Mouse (Mus musculus) bone marrow macrophage, adult 2 months (primary cell): Measurements from ENCODE around the gene Slc39a11. TPM values are rescaled to one million over a fixed set of nuclear protein-coding genes. Genes with fewer than 3 reads are reported as not detected.

Experiments used
- H3K27ac ChIP-seq: 2 replicates; pipeline ENCODE4 v1.5.1; 2012; ENCODE audit warnings: low read depth, low read length; ENCODE audit not compliant: insufficient read depth
- H3K4me1 ChIP-seq: 2 replicates; pipeline ENCODE4 v1.6.1; 2012; ENCODE audit warnings: low read length; ENCODE audit not compliant: control insufficient read depth, insufficient read depth
- H3K4me3 ChIP-seq: 2 replicates; pipeline ENCODE4 v1.5.1; 2012; ENCODE audit warnings: mild to moderate bottlenecking, low read length, moderate library complexity; ENCODE audit not compliant: insufficient read depth
- CTCF ChIP-seq: IDR thresholded peaks from 2 replicates; pipeline ENCODE4 v1.5.1; 2012; ENCODE audit warnings: low read depth, mild to moderate bottlenecking, low read length, moderate library complexity
- POLR2A ChIP-seq: IDR thresholded peaks from 2 replicates; pipeline ENCODE4 v1.6.1; 2012; ENCODE audit warnings: mild to moderate bottlenecking, low read depth, low read length, borderline replicate concordance
- polyA plus RNA-seq: library from polyadenylated mRNA; stranded (reverse); fragments of >200 nt; gene quantifications from 2 replicates; pipeline ENCODE4 v1.2.4, GENCODE M21; 2012; ENCODE audit not compliant: missing spikeins, insufficient read depth, insufficient read length

Slc39a11 gene
- polyA plus RNA-seq, 1 experiment = 24.3 TPM

GRCm38 (mm10) chr11:113220649-113221048, 429.2 kb downstream of the Slc39a11 start:
- Histone ChIP-seq H3K27ac (no peak overlapping the region), H3K4me1 (no peaks in the 10 kb centered on the region), H3K4me3 (no peak overlapping the region)
- TF ChIP-seq CTCF (no peak), POLR2A (no peak)

- TF ChIP-seq POLR2A (no peak), CTCF (no peak)
- H3K4me1 ChIP-seq = no peaks in the 10 kb centered on the region
- no peak overlapping the region for H3K27ac ChIP-seq
- no peak overlapping the region for H3K4me3 ChIP-seq
Observed at GRCm38 (mm10) chr11:113214741-113215140, 435.1 kb downstream of the Slc39a11 start.

GRCm38 (mm10) chr11:113212390-113213025, 437.4 kb downstream of the Slc39a11 start:
- Histone ChIP-seq H3K27ac (no peak overlapping the region), H3K4me3 (no peak overlapping the region), H3K4me1 (no peaks in the 10 kb centered on the region)
- TF ChIP-seq POLR2A (no peak), CTCF (no peak)

- Histone ChIP-seq H3K27ac (no peak overlapping the region), H3K4me3 (no peak overlapping the region), H3K4me1 (no peaks in the 10 kb centered on the region)
- TF ChIP-seq POLR2A (no peak), CTCF (no peak)
Observed at GRCm38 (mm10) chr11:113209220-113209878, 440.5 kb downstream of the Slc39a11 start.

GRCm38 (mm10) chr11:113208521-113209072, 441.3 kb downstream of the Slc39a11 start:
- TF ChIP-seq CTCF (no peak), POLR2A (no peak)
- no peaks in the 10 kb centered on the region for H3K4me1 ChIP-seq
- no peak overlapping the region for H3K27ac ChIP-seq
- no peak overlapping the region for H3K4me3 ChIP-seq

GRCm38 (mm10) chr11:113207966-113208365, 441.9 kb downstream of the Slc39a11 start:
- H3K27ac ChIP-seq = no peak overlapping the region
- TF ChIP-seq POLR2A (no peak), CTCF (no peak)
- no peak overlapping the region for H3K4me3 ChIP-seq
- H3K4me1 ChIP-seq = no peaks in the 10 kb centered on the region

- no peak for TF ChIP-seq CTCF
- TF ChIP-seq POLR2A = no peak
Observed at GRCm38 (mm10) chr11:113206099-113206498, 443.8 kb downstream of the Slc39a11 start.

GRCm38 (mm10) chr11:113203008-113203407, 446.9 kb downstream of the Slc39a11 start:
- no peak overlapping the region for H3K4me3 ChIP-seq
- no peaks in the 10 kb centered on the region for H3K4me1 ChIP-seq
- no peak overlapping the region for H3K27ac ChIP-seq
- TF ChIP-seq POLR2A (no peak), CTCF (no peak)

More at GRCm38 (mm10) chr11:113206099-113206498, 443.8 kb downstream of the Slc39a11 start:
- Histone ChIP-seq H3K4me1 (no peaks in the 10 kb centered on the region), H3K4me3 (no peak overlapping the region), H3K27ac (no peak overlapping the region)

- Histone ChIP-seq H3K4me1 (no peaks in the 10 kb centered on the region), H3K4me3 (peak overlapping the region; percentile 69), H3K27ac (no peak overlapping the region)
- TF ChIP-seq POLR2A (no peak), CTCF (no peak)
Observed at GRCm38 (mm10) chr11:113201470-113201997, 448.3 kb downstream of the Slc39a11 start.

GRCm38 (mm10) chr11:113200901-113201300, 449.0 kb downstream of the Slc39a11 start:
- H3K4me1 ChIP-seq = no peaks in the 10 kb centered on the region
- no peak overlapping the region for H3K27ac ChIP-seq
- TF ChIP-seq CTCF (no peak), POLR2A (no peak)
- H3K4me3 ChIP-seq = peak overlapping the region; percentile 69
